Mouse (Mus musculus) ES-Bruce4 (cell line): ENCODE measurements around the gene Ambra1. TPM values are rescaled to one million over a fixed set of nuclear protein-coding genes. Genes with fewer than 3 reads are reported as not detected.

Source experiments
- H3K27ac ChIP-seq: 2 replicates; pipeline ENCODE4 v1.5.1; 2012; ENCODE audit warnings: low read length, inconsistent platforms; ENCODE audit not compliant: insufficient read depth
- H3K27me3 ChIP-seq: 2 replicates; pipeline ENCODE4 v1.6.1; 2012; ENCODE audit warnings: mild to moderate bottlenecking, low read length, inconsistent platforms; ENCODE audit not compliant: control insufficient read depth, poor library complexity, insufficient read depth, severe bottlenecking
- H3K36me3 ChIP-seq: 2 replicates; pipeline ENCODE4 v1.6.1; 2012; ENCODE audit warnings: inconsistent platforms, mild to moderate bottlenecking, low read length, moderate library complexity; ENCODE audit not compliant: control insufficient read depth, poor library complexity, insufficient read depth, severe bottlenecking
- H3K4me1 ChIP-seq: one replicate; pipeline ENCODE4 v1.8.1; 2011; ENCODE audit warnings: low read length; ENCODE audit not compliant: control insufficient read depth, insufficient read depth
- H3K4me3 ChIP-seq: 2 replicates; pipeline ENCODE4 v1.5.1; 2011; ENCODE audit warnings: low read depth, mild to moderate bottlenecking, low read length
- H3K9ac ChIP-seq: 2 replicates; pipeline ENCODE4 v1.6.1; 2012; ENCODE audit warnings: low read depth, mild to moderate bottlenecking, inconsistent platforms; ENCODE audit not compliant: poor library complexity, severe bottlenecking
- H3K9me3 ChIP-seq: replicated peaks from 2 replicates; pipeline ENCODE4 v1.6.1; 2012; ENCODE audit warnings: mild to moderate bottlenecking, low read length, inconsistent platforms; ENCODE audit not compliant: control insufficient read depth, poor library complexity, insufficient read depth, severe bottlenecking
- CTCF ChIP-seq: IDR thresholded peaks from one replicate; pipeline ENCODE4 v1.8.1; 2011; ENCODE audit warnings: low read depth, low read length
- EP300 ChIP-seq: IDR thresholded peaks from 2 replicates; pipeline ENCODE4 v1.6.1; 2011; ENCODE audit warnings: low read depth, low read length; ENCODE audit not compliant: insufficient read depth
- POLR2A ChIP-seq: IDR thresholded peaks from one replicate; pipeline ENCODE4 v1.8.1; 2011; ENCODE audit warnings: low read length; ENCODE audit not compliant: insufficient read depth
- polyA plus RNA-seq: library from polyadenylated mRNA; stranded (reverse); fragments of >200 nt; gene quantifications from 2 replicates; pipeline ENCODE4 v1.2.4, GENCODE M21; 2011; ENCODE audit warnings: low read depth; ENCODE audit not compliant: missing spikeins, insufficient read depth, insufficient read length

Ambra1 gene
- polyA plus RNA-seq, 1 experiment = 43.1 TPM

GRCm38 (mm10) chr2:91771921-91772705 is 42.2 kb downstream of the Ambra1 start:
- Histone ChIP-seq H3K9ac (no peak overlapping the region), H3K4me1 (no peaks in the 10 kb centered on the region), H3K27ac (no peak overlapping the region), H3K36me3 (peaks cover 41% of the 10 kb centered on the region), H3K9me3 (no peaks in the 10 kb centered on the region), H3K27me3 (no peaks in the 10 kb centered on the region), H3K4me3 (no peak overlapping the region)
- TF ChIP-seq EP300 = no peak
- no peak for TF ChIP-seq CTCF
- no peak for TF ChIP-seq POLR2A

- Histone ChIP-seq H3K9ac (no peak overlapping the region), H3K27ac (no peak overlapping the region), H3K27me3 (no peaks in the 10 kb centered on the region), H3K4me3 (no peak overlapping the region), H3K4me1 (no peaks in the 10 kb centered on the region), H3K36me3 (peaks cover 39% of the 10 kb centered on the region), H3K9me3 (no peaks in the 10 kb centered on the region)
- TF ChIP-seq CTCF = no peak
- TF ChIP-seq POLR2A = no peak
- no peak for TF ChIP-seq EP300
Measured at GRCm38 (mm10) chr2:91773309-91773708, 43.4 kb downstream of the Ambra1 start.

GRCm38 (mm10) chr2:91779166-91779565 is 49.2 kb downstream of the Ambra1 start:
- TF ChIP-seq POLR2A (no peak), EP300 (no peak), CTCF (no peak)
- no peak overlapping the region for H3K4me3 ChIP-seq

GRCm38 (mm10) chr2:91791621-91792020 is 61.7 kb downstream of the Ambra1 start:
- TF ChIP-seq EP300 (no peak), POLR2A (no peak), CTCF (no peak)
- no peaks in the 10 kb centered on the region for H3K4me1 ChIP-seq

More at GRCm38 (mm10) chr2:91779166-91779565, 49.2 kb downstream of the Ambra1 start:
- Histone ChIP-seq H3K9me3 (no peaks in the 10 kb centered on the region), H3K27me3 (no peaks in the 10 kb centered on the region), H3K27ac (no peak overlapping the region), H3K9ac (no peak overlapping the region), H3K4me1 (no peaks in the 10 kb centered on the region), H3K36me3 (no peaks in the 10 kb centered on the region; the same call in none of the 2 replicates)

GRCm38 (mm10) chr2:91792346-91792745 is 62.4 kb downstream of the Ambra1 start:
- no peak overlapping the region for H3K4me3 ChIP-seq
- no peak overlapping the region for H3K27ac ChIP-seq
- no peak overlapping the region for H3K9ac ChIP-seq
- H3K4me1 ChIP-seq = no peaks in the 10 kb centered on the region
- H3K36me3 ChIP-seq = no peaks in the 10 kb centered on the region; the same call in 1 of the 2 replicates
- H3K9me3 ChIP-seq = no peaks in the 10 kb centered on the region
- no peak for TF ChIP-seq EP300
- TF ChIP-seq CTCF = no peak
- no peak for TF ChIP-seq POLR2A
- no peaks in the 10 kb centered on the region for H3K27me3 ChIP-seq

More at GRCm38 (mm10) chr2:91791621-91792020, 61.7 kb downstream of the Ambra1 start:
- Histone ChIP-seq H3K36me3 (no peaks in the 10 kb centered on the region; the same call in 1 of the 2 replicates), H3K4me3 (no peak overlapping the region), H3K9me3 (no peaks in the 10 kb centered on the region), H3K9ac (no peak overlapping the region), H3K27me3 (no peaks in the 10 kb centered on the region), H3K27ac (no peak overlapping the region)

GRCm38 (mm10) chr2:91794466-91794865 is 64.5 kb downstream of the Ambra1 start:
- H3K4me1 ChIP-seq = no peaks in the 10 kb centered on the region
- no peaks in the 10 kb centered on the region; the same call in 1 of the 2 replicates for H3K36me3 ChIP-seq
- no peak overlapping the region for H3K9ac ChIP-seq
- no peaks in the 10 kb centered on the region for H3K9me3 ChIP-seq
- H3K4me3 ChIP-seq = no peak overlapping the region
- no peak overlapping the region for H3K27ac ChIP-seq
- TF ChIP-seq CTCF (no peak), EP300 (no peak), POLR2A (no peak)
- H3K27me3 ChIP-seq = no peaks in the 10 kb centered on the region
